Mouse (Mus musculus) kidney, postnatal 0 days (tissue): ENCODE data around the gene Slc5a10. TPM values are rescaled to one million over a fixed set of nuclear protein-coding genes. Genes with fewer than 3 reads are reported as not detected.

ENCODE experiments used
- ATAC-seq: fragments of 200-750 bp; cut with Nextera tagmentation; replicated peaks from 2 replicates; pipeline ENCODE4 v1.8.0; 2017; ENCODE audit warnings: low read depth, moderate number of reproducible peaks, moderate TSS enrichment, moderate library complexity; ENCODE audit not compliant: low FRiP score
- DNase-seq: peaks from one replicate; pipeline ENCODE4 v3.0.0-alpha.2; 2016; ENCODE audit warnings: low spot score
- H3K27ac ChIP-seq: fragments of 300-500 bp; sonication (generic); 2 replicates; pipeline ENCODE4 v1.5.1; 2014; ENCODE audit warnings: mild to moderate bottlenecking
- H3K27me3 ChIP-seq: fragments of 300-500 bp; sonication (generic); 2 replicates; pipeline ENCODE4 v1.6.1; 2014; ENCODE audit warnings: low read length, mixed read lengths; ENCODE audit not compliant: insufficient read depth
- H3K36me3 ChIP-seq: fragments of 300-500 bp; sonication (generic); 2 replicates; pipeline ENCODE4 v1.6.1; 2014; ENCODE audit warnings: low read length, mixed read lengths; ENCODE audit not compliant: insufficient read depth
- H3K4me1 ChIP-seq: fragments of 300-500 bp; sonication (generic); replicated peaks from 2 replicates; pipeline ENCODE4 v1.6.1; 2014; ENCODE audit warnings: antibody characterized with exemption, low read length, mixed read lengths; ENCODE audit not compliant: insufficient read depth
- H3K4me2 ChIP-seq: fragments of 300-500 bp; sonication (generic); 2 replicates; pipeline ENCODE4 v1.6.1; 2014; ENCODE audit warnings: mild to moderate bottlenecking, low read length, moderate library complexity, mixed read lengths
- H3K4me3 ChIP-seq: fragments of 300-500 bp; sonication (generic); replicated peaks from 2 replicates; pipeline ENCODE4 v1.5.1; 2014; ENCODE audit warnings: low read depth, low read length
- H3K9ac ChIP-seq: fragments of 300-500 bp; sonication (generic); 2 replicates; pipeline ENCODE4 v1.6.1; 2014; ENCODE audit warnings: low read depth, low read length
- H3K9me3 ChIP-seq: fragments of 300-500 bp; sonication (generic); replicated peaks from 2 replicates; pipeline ENCODE4 v1.6.1; 2016; ENCODE audit warnings: low read length, inconsistent platforms, mixed read lengths
- CTCF ChIP-seq: IDR thresholded peaks from 2 replicates; pipeline ENCODE4 v1.5.1; 2016; ENCODE audit warnings: antibody characterized with exemption, low read depth, mild to moderate bottlenecking, moderate library complexity
- WGBS: fragments of 180-500 bp; shearing (Covaris S2); extraction: QIAGEN DNeasy Blood & Tissue Kit; methylation state at CpG from one replicate; pipeline ENCODE4 v1.1.7; 2014; 5-methylcytosine and 5-hydroxymethylcytosine counted together
- polyA plus RNA-seq: library from polyadenylated mRNA; unstranded; fragments of >200 nt; fragmentation: Nextera tagmentation; extraction: Ambion mirVana; gene quantifications from 2 replicates; pipeline ENCODE4 v1.2.1, GENCODE M21; 2015

Slc5a10 gene
- 19.6 and 21.2 TPM in 2 replicates for polyA plus RNA-seq

DNA sequence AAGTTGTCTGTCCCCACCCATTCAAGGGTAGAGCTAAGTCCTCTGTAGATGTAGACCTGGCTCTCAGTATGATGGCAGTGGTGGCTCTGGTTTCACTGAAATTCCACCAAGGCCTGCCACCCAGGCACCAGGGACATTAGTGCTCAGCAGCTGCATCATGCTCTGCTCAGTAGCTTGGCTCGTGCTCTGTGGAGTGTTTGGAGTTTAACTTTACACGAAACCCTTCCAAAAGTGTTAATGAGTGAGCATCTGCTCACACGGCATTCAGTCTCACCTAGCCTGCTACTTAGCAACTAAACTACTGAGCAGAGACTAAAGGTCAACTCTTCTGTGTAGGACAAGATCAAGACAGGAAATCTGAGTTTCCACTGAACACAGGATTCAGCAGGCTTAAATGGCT, at the start of gene Slc5a10:
Slc5a10 (minus strand) TSS at position 191 of the 400 bp plus-strand sequence.
- ATAC-seq = peak; percentile 47
- H3K27ac ChIP-seq = 0 out of 2 replicates have a peak within 1 kb of the TSS, but pooled peaks have one; percentile 15

GRCm38 (mm10) chr11:61761584-61762407, 41.2 kb upstream of the Slc5a10 start, which contains the start of gene Prpsap2:
TSS of gene Prpsap2 (minus strand) at chr11:61762088.
- DNase-seq = peak; percentile 99
- WGBS = under 1% methylated on average over 51 of the region's 51 CpGs
- peak; percentile 94 for ATAC-seq
- H3K4me2 ChIP-seq = peak within 1 kb of the TSS; percentile 68
- H3K27me3 ChIP-seq = no peaks in the 10 kb centered on the region
- H3K9ac ChIP-seq = peak within 1 kb of the TSS; percentile 91
- H3K27ac ChIP-seq = peak within 1 kb of the TSS; percentile 93
- 0 out of 2 replicates have a peak, but pooled peaks cover 3% of the 10 kb centered on the region for H3K4me1 ChIP-seq
- TF ChIP-seq CTCF = no peak
- peak within 1 kb of the TSS; percentile 62 for H3K4me3 ChIP-seq
- H3K9me3 ChIP-seq = no peaks in the 10 kb centered on the region
- H3K36me3 ChIP-seq = no peaks in the 10 kb centered on the region

More for the DNA sequence above, at the start of gene Slc5a10:
- Histone ChIP-seq H3K27me3 (no peaks in the 10 kb centered on the region), H3K4me1 (no peaks in the 10 kb centered on the region), H3K9me3 (no peaks in the 10 kb centered on the region), H3K4me2 (no peak within 1 kb of the TSS), H3K4me3 (no peak within 1 kb of the TSS), H3K36me3 (no peaks in the 10 kb centered on the region), H3K9ac (no peak within 1 kb of the TSS)
- TF ChIP-seq CTCF = no peak
- WGBS = 50% methylated on average over 3 of the region's 3 CpGs
- DNase-seq = no peak

- H3K4me1 ChIP-seq = 0 out of 2 replicates have a peak, but pooled peaks cover 3% of the 10 kb centered on the region
Measured at GRCm38 (mm10) chr11:61760518-61760917, 39.9 kb upstream of the Slc5a10 start.

DNA sequence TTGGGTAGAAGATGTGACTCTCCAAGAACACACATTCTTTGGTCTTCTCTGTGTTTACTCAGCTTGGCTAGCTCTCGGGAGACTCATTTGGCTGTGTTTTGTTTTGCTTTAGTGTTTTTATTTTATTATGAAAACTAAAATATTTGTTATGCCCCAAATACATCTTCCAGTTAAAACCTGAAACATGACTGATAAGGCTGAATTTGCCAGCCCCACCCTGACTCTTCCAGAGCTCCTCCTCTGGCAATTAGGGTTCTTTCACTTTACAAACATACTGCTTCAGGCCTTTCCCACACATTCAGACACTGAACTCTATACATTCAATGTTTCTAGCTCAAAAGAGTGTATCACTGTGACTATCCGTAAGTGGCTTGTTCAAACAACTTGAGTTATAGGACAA, 36.5 kb upstream of the Slc5a10 start:
- ATAC-seq = no peak
- WGBS = 73% methylated on average over 2 of the region's 2 CpGs
- Histone ChIP-seq H3K9me3 (no peaks in the 10 kb centered on the region), H3K9ac (no peak overlapping the region), H3K4me3 (no peak overlapping the region), H3K27ac (no peak overlapping the region), H3K4me2 (no peak overlapping the region), H3K27me3 (no peaks in the 10 kb centered on the region), H3K36me3 (peaks cover 11% of the 10 kb centered on the region), H3K4me1 (0 out of 2 replicates have a peak, but pooled peaks cover 3% of the 10 kb centered on the region)
- DNase-seq = no peak
- no peak for TF ChIP-seq CTCF

More at GRCm38 (mm10) chr11:61760518-61760917, 39.9 kb upstream of the Slc5a10 start:
- H3K9me3 ChIP-seq = no peaks in the 10 kb centered on the region
- no peak overlapping the region for H3K9ac ChIP-seq
- DNase-seq (peak; percentile 27), ATAC-seq (no peak)
- no peaks in the 10 kb centered on the region for H3K36me3 ChIP-seq
- no peak overlapping the region for H3K27ac ChIP-seq
- H3K4me3 ChIP-seq = peak overlapping the region; percentile 62
- TF ChIP-seq CTCF = peak; percentile 39; the same call in 1 of the 2 replicates
- WGBS = 70% methylated on average over 5 of the region's 5 CpGs
- no peaks in the 10 kb centered on the region for H3K27me3 ChIP-seq
- H3K4me2 ChIP-seq = peak overlapping the region; percentile 68

DNA sequence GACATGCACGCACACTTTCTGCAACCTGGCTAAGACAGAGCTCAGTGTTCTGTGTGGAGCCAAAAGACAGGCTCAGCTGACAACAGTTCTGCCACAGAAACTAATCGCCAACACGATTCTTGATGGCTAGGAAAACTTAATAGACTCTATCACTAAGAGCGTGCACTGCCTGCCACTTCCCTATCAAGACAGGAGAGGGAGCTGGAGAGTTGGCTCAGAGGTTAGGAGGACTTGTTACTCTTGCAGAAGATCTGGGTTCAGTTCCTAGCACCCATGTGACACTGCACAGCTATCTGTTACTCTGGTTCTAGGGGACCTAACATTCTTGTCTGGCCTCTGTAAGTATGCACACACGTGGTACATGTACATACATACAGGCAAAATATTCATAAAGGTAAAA, 31.0 kb upstream of the Slc5a10 start:
- H3K27me3 ChIP-seq = no peaks in the 10 kb centered on the region
- no peak overlapping the region for H3K4me3 ChIP-seq
- no peaks in the 10 kb centered on the region for H3K4me1 ChIP-seq
- ATAC-seq = no peak
- no peak overlapping the region for H3K9ac ChIP-seq
- WGBS = 80% methylated on average over 5 of the region's 5 CpGs
- no peaks in the 10 kb centered on the region for H3K9me3 ChIP-seq
- H3K27ac ChIP-seq = no peak overlapping the region
- H3K36me3 ChIP-seq = peaks cover 31% of the 10 kb centered on the region
- DNase-seq = peak; percentile 21
- TF ChIP-seq CTCF = peak; percentile 57
- no peak overlapping the region for H3K4me2 ChIP-seq

- no peaks in the 10 kb centered on the region for H3K4me1 ChIP-seq
- H3K27ac ChIP-seq = no peak overlapping the region
- no peak for ATAC-seq
- peaks cover 28% of the 10 kb centered on the region for H3K36me3 ChIP-seq
- no peaks in the 10 kb centered on the region for H3K27me3 ChIP-seq
- no peak overlapping the region for H3K9ac ChIP-seq
- H3K9me3 ChIP-seq = no peaks in the 10 kb centered on the region
- H3K4me2 ChIP-seq = no peak overlapping the region
- no peak for TF ChIP-seq CTCF
- 63% methylated on average over 3 of the region's 3 CpGs for WGBS
- no peak for DNase-seq
- no peak overlapping the region for H3K4me3 ChIP-seq
Measured at GRCm38 (mm10) chr11:61747161-61747560, 26.5 kb upstream of the Slc5a10 start.
